Mouse (Mus musculus) kidney, postnatal 4 days (tissue): ENCODE results near the gene Gjc1.

Experiments used
- DNase-seq, 2 experiments: peaks; one replicate each; pipeline ENCODE4 v3.0.0; 2021; ENCODE audit warnings: mixed read lengths in 2 of 2

The Gjc1 gene

GRCm38 (mm10) chr11:102814881-102815280, 4.6 kb downstream of the Gjc1 start:
- no peak for DNase-seq

GRCm38 (mm10) chr11:102810721-102811485, 8.6 kb downstream of the Gjc1 start:
- no peak for DNase-seq

- no peak for DNase-seq
Observed at GRCm38 (mm10) chr11:102808246-102808645, 11.3 kb downstream of the Gjc1 start.

- DNase-seq: peak; percentile 25 to 39
Observed at GRCm38 (mm10) chr11:102803453-102803852, 16.0 kb downstream of the Gjc1 start.

- DNase-seq: peak; percentile 11 to 24
Observed at GRCm38 (mm10) chr11:102794157-102794556, 25.3 kb downstream of the Gjc1 start.

GRCm38 (mm10) chr11:102791682-102792445, 27.6 kb downstream of the Gjc1 start:
- DNase-seq: peak in 1 of 2 experiments; percentile 12

- no peak for DNase-seq
Observed at GRCm38 (mm10) chr11:102787688-102788177, 31.8 kb downstream of the Gjc1 start.

GRCm38 (mm10) chr11:102783443-102783842, 36.1 kb downstream of the Gjc1 start:
- DNase-seq: no peak

- no peak for DNase-seq
Observed at GRCm38 (mm10) chr11:102781523-102781922, 38.0 kb downstream of the Gjc1 start.

- no peak for DNase-seq
Observed at GRCm38 (mm10) chr11:102780986-102781351, 38.5 kb downstream of the Gjc1 start.

GRCm38 (mm10) chr11:102780271-102780985, 39.1 kb downstream of the Gjc1 start:
- DNase-seq: peak in 1 of 2 experiments; percentile 66

- DNase-seq: no peak
Observed at GRCm38 (mm10) chr11:102779824-102780223, 39.7 kb downstream of the Gjc1 start.

- no peak for DNase-seq
Observed at GRCm38 (mm10) chr11:102779081-102779638, 40.3 kb downstream of the Gjc1 start.

GRCm38 (mm10) chr11:102778597-102778996, 40.9 kb downstream of the Gjc1 start:
- no peak for DNase-seq

GRCm38 (mm10) chr11:102778165-102778564, 41.3 kb downstream of the Gjc1 start:
- no peak for DNase-seq

GRCm38 (mm10) chr11:102777598-102777997, 41.9 kb downstream of the Gjc1 start:
- DNase-seq: peak; percentile 92 to 93

- peak; percentile 91 to 95 for DNase-seq
Observed at GRCm38 (mm10) chr11:102774621-102775141, 44.8 kb downstream of the Gjc1 start.

GRCm38 (mm10) chr11:102773713-102774611, 45.5 kb downstream of the Gjc1 start:
- DNase-seq: peak; percentile 92 to 93

GRCm38 (mm10) chr11:102772771-102773700, 46.5 kb downstream of the Gjc1 start:
- no peak for DNase-seq
